Mouse (Mus musculus) neural tube, embryonic 13.5 days (tissue): ENCODE measurements around the gene Zfp292. TPM values are rescaled to one million over a fixed set of nuclear protein-coding genes. Genes with fewer than 3 reads are reported as not detected.

ENCODE experiments used
- ATAC-seq: fragments of 200-750 bp; cut with Nextera tagmentation; 2 replicates; pipeline ENCODE4 v1.8.0; 2017; ENCODE audit warnings: low read depth, mild to moderate bottlenecking, moderate TSS enrichment, moderate library complexity
- H3K27ac ChIP-seq: fragments of 300-500 bp; sonication (generic); replicated peaks from 2 replicates; pipeline ENCODE4 v1.5.1; 2015; ENCODE audit warnings: moderate library complexity, mild to moderate bottlenecking, inconsistent platforms
- H3K27me3 ChIP-seq: fragments of 300-500 bp; sonication (generic); 2 replicates; pipeline ENCODE4 v1.6.1; 2015; ENCODE audit warnings: mild to moderate bottlenecking, inconsistent platforms
- H3K36me3 ChIP-seq: fragments of 300-500 bp; sonication (generic); 2 replicates; pipeline ENCODE4 v1.6.1; 2015; ENCODE audit warnings: mild to moderate bottlenecking, inconsistent platforms
- H3K4me1 ChIP-seq: fragments of 300-500 bp; sonication (generic); replicated peaks from 2 replicates; pipeline ENCODE4 v1.6.1; 2015; ENCODE audit warnings: inconsistent platforms
- H3K4me2 ChIP-seq: fragments of 300-500 bp; sonication (generic); 2 replicates; pipeline ENCODE4 v1.6.1; 2015; ENCODE audit warnings: inconsistent platforms, mild to moderate bottlenecking, moderate library complexity
- H3K4me3 ChIP-seq: fragments of 300-500 bp; sonication (generic); 2 replicates; pipeline ENCODE4 v1.5.1; 2015; ENCODE audit warnings: mild to moderate bottlenecking, inconsistent platforms
- H3K9ac ChIP-seq: fragments of 300-500 bp; sonication (generic); 2 replicates; pipeline ENCODE4 v1.6.1; 2015; ENCODE audit warnings: moderate library complexity, mild to moderate bottlenecking, inconsistent platforms
- H3K9me3 ChIP-seq: fragments of 300-500 bp; sonication (generic); 2 replicates; pipeline ENCODE4 v1.6.1; 2016; ENCODE audit warnings: inconsistent platforms
- whole genome bisulfite sequencing: fragments of 180-500 bp; shearing (Covaris S2); methylation state at CpG from one replicate; pipeline ENCODE4 v1.1.7; 2015; 5-methylcytosine and 5-hydroxymethylcytosine counted together
- polyA plus RNA-seq: library from polyadenylated mRNA; unstranded; fragments of >200 nt; fragmentation: Nextera tagmentation; extraction: Ambion mirVana; gene quantifications from 2 replicates; pipeline ENCODE4 v1.2.1, GENCODE M21; 2015

Gene Zfp292
- polyA plus RNA-seq, 1 experiment from 2014 or later: 29.0 TPM

- 0 out of 2 replicates have a peak, but pooled peaks have one; percentile 52 for ATAC-seq
- Histone ChIP-seq H3K36me3 (peaks cover 9% of the 10 kb centered on the region), H3K9me3 (no peaks in the 10 kb centered on the region), H3K27ac (no peak overlapping the region), H3K27me3 (no peaks in the 10 kb centered on the region), H3K4me1 (peaks cover 20% of the 10 kb centered on the region), H3K4me3 (no peak overlapping the region), H3K9ac (no peak overlapping the region), H3K4me2 (no peak overlapping the region)
- WGBS: 89% methylated on average over 3 of the region's 3 CpGs
Observed at GRCm38 (mm10) chr4:34842826-34843225, 39.9 kb downstream of the Zfp292 start.

DNA sequence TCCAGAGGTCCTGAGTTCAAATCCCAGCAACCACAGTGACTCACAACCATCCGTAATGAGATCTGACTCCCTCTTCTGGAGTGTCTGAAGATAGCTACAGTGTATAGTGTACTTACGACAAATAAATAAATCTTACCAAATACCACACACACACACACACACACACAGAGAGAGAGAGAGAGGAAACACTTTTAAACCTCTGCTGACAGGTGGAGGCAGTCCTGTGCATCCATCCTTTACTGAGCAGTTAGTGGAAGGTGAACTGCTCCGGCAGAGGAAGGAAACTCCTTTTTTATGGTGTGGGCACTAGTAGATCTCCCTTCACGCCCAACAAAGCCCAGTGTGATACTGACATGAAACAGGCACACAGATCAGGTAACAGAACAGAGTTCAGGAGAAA lies 51.3 kb downstream of the Zfp292 start:
- H3K4me3 ChIP-seq: no peak overlapping the region
- WGBS: 87% methylated on average over 4 of the region's 4 CpGs
- H3K36me3 ChIP-seq: peaks cover 31% of the 10 kb centered on the region
- H3K9ac ChIP-seq: no peak overlapping the region
- H3K4me2 ChIP-seq: no peak overlapping the region
- ATAC-seq: no peak
- no peaks in the 10 kb centered on the region for H3K27me3 ChIP-seq
- no peaks in the 10 kb centered on the region for H3K4me1 ChIP-seq
- H3K9me3 ChIP-seq: no peaks in the 10 kb centered on the region
- H3K27ac ChIP-seq: no peak overlapping the region

DNA sequence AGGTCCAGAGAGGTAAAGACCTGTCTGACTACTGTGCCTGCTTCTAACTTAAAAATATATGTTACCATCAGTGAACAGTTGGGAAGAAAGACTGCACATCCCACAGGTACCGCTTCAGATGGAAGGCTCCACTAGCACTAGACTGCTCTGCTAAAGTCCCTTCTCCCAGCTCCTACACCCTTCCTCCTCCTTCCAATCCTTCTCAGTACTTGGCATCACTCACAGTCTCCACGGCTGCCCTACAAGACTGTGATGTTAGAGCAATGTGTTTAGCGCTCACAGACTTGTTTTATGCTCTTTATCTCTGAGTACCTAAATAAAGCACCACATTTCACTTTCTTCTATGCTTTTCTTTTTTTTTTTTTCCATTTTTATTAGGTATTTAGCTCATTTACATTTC lies 53.3 kb downstream of the Zfp292 start:
- H3K27ac ChIP-seq: no peak overlapping the region
- ATAC-seq: no peak
- no peak overlapping the region for H3K4me2 ChIP-seq
- H3K9me3 ChIP-seq: no peaks in the 10 kb centered on the region
- no peaks in the 10 kb centered on the region for H3K4me1 ChIP-seq
- WGBS: 93% methylated on average over 3 of the region's 3 CpGs
- no peak overlapping the region for H3K9ac ChIP-seq
- no peak overlapping the region for H3K4me3 ChIP-seq
- H3K36me3 ChIP-seq: peaks cover 17% of the 10 kb centered on the region
- no peaks in the 10 kb centered on the region for H3K27me3 ChIP-seq

- Histone ChIP-seq H3K36me3 (peaks cover 12% of the 10 kb centered on the region), H3K4me2 (no peak overlapping the region), H3K9me3 (no peaks in the 10 kb centered on the region), H3K9ac (no peak overlapping the region), H3K4me1 (no peaks in the 10 kb centered on the region), H3K4me3 (no peak overlapping the region), H3K27me3 (no peaks in the 10 kb centered on the region), H3K27ac (no peak overlapping the region)
- WGBS: 96% methylated on average over 1 of the region's 1 CpGs
- no peak for ATAC-seq
Observed at GRCm38 (mm10) chr4:34823901-34824300, 58.9 kb downstream of the Zfp292 start.

DNA sequence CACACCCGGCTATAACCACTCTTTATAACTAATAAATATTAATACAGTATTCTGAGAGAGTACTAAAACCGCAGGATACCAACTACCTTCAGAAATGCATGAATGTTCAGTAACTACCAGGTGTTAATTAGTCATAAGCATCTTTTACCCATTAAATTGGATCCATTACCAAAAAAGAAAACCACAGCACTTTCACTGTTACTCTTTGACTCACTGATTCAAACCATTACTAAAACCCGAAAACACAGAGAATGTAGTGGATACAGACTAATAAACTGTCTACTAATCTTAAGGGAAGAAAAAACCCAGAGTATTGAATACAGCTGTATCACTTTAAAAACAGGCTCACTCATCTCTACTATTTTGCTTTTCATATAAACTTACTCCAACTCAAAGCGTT lies 62.9 kb downstream of the Zfp292 start:
- no peak overlapping the region for H3K4me3 ChIP-seq
- H3K36me3 ChIP-seq: peaks cover 44% of the 10 kb centered on the region
- H3K27me3 ChIP-seq: no peaks in the 10 kb centered on the region
- H3K9me3 ChIP-seq: no peaks in the 10 kb centered on the region
- H3K9ac ChIP-seq: no peak overlapping the region
- H3K4me2 ChIP-seq: no peak overlapping the region
- 88% methylated on average over 4 of the region's 4 CpGs for WGBS
- no peak for ATAC-seq
- no peak overlapping the region for H3K27ac ChIP-seq
- no peaks in the 10 kb centered on the region for H3K4me1 ChIP-seq

- H3K4me1 ChIP-seq: peaks cover 13% of the 10 kb centered on the region
- no peak overlapping the region for H3K4me2 ChIP-seq
- H3K9me3 ChIP-seq: no peaks in the 10 kb centered on the region
- no peak overlapping the region for H3K4me3 ChIP-seq
- ATAC-seq: peak; percentile 87
- no peak overlapping the region for H3K27ac ChIP-seq
- H3K27me3 ChIP-seq: no peaks in the 10 kb centered on the region
- H3K9ac ChIP-seq: no peak overlapping the region
- 80% methylated on average over 14 of the region's 14 CpGs for WGBS
- H3K36me3 ChIP-seq: peaks cover 20% of the 10 kb centered on the region
Observed at GRCm38 (mm10) chr4:34801166-34802034, 81.4 kb downstream of the Zfp292 start.

DNA sequence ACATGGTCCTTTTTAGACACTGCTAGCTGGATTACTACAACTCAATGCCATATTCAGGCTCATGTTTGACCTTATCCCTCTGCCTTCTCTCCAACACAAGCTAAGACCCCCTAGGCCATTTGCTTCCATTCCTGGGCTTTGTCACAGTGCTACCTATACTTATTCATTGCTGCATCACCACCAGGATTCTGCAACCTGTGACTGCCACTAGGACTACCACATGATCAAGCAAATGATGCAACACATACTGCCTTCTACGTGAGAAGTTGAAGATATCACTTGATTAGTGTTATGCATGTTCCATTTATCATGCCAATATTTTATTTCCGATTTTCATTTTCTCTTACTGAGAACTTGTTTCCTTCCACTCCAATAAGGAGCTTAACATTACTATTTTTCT lies 84.8 kb downstream of the Zfp292 start:
- 89% methylated on average over 2 of the region's 2 CpGs for WGBS
- no peak overlapping the region for H3K4me2 ChIP-seq
- no peak overlapping the region for H3K27ac ChIP-seq
- H3K27me3 ChIP-seq: no peaks in the 10 kb centered on the region
- no peaks in the 10 kb centered on the region for H3K36me3 ChIP-seq
- H3K9me3 ChIP-seq: no peaks in the 10 kb centered on the region
- H3K9ac ChIP-seq: no peak overlapping the region
- no peak overlapping the region for H3K4me3 ChIP-seq
- no peak for ATAC-seq
- peaks cover 16% of the 10 kb centered on the region for H3K4me1 ChIP-seq

GRCm38 (mm10) chr4:34797294-34797983 lies 85.3 kb downstream of the Zfp292 start:
- Histone ChIP-seq H3K9ac (no peak overlapping the region), H3K36me3 (no peaks in the 10 kb centered on the region), H3K9me3 (no peaks in the 10 kb centered on the region), H3K4me2 (no peak overlapping the region), H3K27me3 (no peaks in the 10 kb centered on the region), H3K4me3 (no peak overlapping the region), H3K4me1 (peaks cover 16% of the 10 kb centered on the region), H3K27ac (no peak overlapping the region)
- ATAC-seq: no peak
- WGBS: 87% methylated on average over 8 of the region's 8 CpGs

DNA sequence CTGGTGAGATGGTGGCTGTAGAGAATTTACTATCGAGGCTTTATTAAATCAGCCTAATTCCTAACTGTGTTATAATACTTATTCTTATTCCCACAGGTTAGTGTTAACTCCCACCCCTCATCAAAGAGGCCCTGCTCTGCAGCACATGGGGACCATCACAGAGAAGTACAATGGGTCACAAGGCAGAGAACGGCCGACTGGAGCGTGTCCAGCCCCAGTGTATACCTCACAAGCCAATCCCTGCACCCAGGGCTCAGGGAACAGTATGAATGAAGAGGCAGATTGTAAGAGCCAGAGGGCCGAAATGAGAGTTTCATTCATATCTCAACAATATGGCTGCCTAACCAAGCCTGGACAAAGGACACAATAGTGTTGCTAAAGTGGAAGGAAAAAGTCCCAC lies 86.5 kb downstream of the Zfp292 start:
- H3K36me3 ChIP-seq: no peaks in the 10 kb centered on the region
- no peak overlapping the region for H3K4me3 ChIP-seq
- no peaks in the 10 kb centered on the region for H3K27me3 ChIP-seq
- 67% methylated on average over 5 of the region's 5 CpGs for WGBS
- H3K4me1 ChIP-seq: peaks cover 7% of the 10 kb centered on the region
- no peak overlapping the region for H3K9ac ChIP-seq
- ATAC-seq: peak; percentile 48; the same call in 1 of the 2 replicates
- H3K4me2 ChIP-seq: no peak overlapping the region
- no peaks in the 10 kb centered on the region for H3K9me3 ChIP-seq
- no peak overlapping the region for H3K27ac ChIP-seq

DNA sequence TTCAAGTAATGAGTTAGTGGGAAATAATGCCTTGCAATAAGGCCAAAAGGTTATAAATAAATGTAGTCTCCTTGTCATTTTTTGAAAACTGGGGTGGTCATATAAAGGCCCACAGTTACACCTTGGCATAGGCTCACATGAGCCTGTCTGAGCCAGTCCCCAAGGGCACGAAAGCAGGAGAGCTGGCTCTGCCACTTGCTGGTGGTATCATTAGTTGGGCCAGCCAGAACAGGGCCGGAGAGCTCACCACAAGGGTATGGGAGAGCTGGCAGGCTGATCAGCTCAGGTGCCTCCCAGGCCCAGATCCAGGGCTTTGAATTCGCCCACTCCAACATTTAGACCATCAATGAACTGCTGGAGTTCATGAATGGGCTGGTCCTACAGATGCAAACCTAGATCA lies 96.3 kb downstream of the Zfp292 start:
- Histone ChIP-seq H3K27me3 (no peaks in the 10 kb centered on the region), H3K36me3 (no peaks in the 10 kb centered on the region), H3K4me3 (no peak overlapping the region), H3K4me1 (no peaks in the 10 kb centered on the region), H3K9me3 (no peaks in the 10 kb centered on the region), H3K4me2 (no peak overlapping the region), H3K9ac (no peak overlapping the region), H3K27ac (no peak overlapping the region)
- WGBS: 88% methylated on average over 3 of the region's 3 CpGs
- no peak for ATAC-seq

DNA sequence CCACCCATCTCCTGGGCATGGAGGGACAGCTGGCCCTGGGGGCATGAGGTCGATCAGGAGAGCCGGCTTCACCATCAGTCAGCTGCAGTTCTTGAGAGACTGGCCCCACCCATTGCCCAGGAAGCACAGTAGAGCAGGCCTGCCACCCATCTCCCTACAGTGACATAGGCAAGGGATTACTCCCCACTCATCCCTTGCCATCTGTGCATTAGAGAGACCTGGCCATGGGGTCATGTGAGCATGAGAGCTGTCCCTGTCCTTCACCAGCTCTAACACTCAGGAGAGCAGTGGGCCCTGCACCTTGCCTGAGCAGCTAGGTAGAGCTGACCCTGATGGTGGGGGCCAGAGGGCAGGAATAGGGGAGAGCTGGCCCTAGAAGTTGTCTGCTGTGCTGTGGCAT lies 97.1 kb downstream of the Zfp292 start:
- no peak for ATAC-seq
- Histone ChIP-seq H3K9me3 (no peaks in the 10 kb centered on the region), H3K4me2 (no peak overlapping the region), H3K36me3 (no peaks in the 10 kb centered on the region), H3K9ac (no peak overlapping the region), H3K27me3 (no peaks in the 10 kb centered on the region), H3K4me3 (no peak overlapping the region), H3K4me1 (no peaks in the 10 kb centered on the region), H3K27ac (no peak overlapping the region)
- WGBS: 70% methylated on average over 2 of the region's 2 CpGs

DNA sequence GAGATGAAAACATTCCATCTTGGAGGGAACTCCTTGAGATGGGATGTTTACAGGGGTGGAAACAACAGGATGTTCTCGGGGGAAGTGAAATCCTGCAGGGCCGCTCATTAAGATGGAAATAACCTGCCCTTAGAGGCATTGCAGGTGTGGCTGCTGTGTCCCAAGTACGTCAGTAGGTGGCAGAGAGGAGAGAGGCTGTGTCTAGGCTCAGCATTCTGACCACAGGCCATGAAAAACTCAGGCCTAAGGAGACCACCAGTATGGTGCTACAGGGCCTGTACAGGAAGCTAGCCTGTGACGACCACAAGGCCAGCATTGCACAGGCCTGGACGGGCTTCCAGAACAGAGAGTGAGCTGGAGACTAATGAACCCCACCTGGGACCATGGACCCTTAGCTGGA lies 97.9 kb downstream of the Zfp292 start:
- WGBS: 53% methylated on average over 5 of the region's 5 CpGs
- no peak for ATAC-seq
- no peak overlapping the region for H3K27ac ChIP-seq

More for the DNA sequence above, 97.9 kb downstream of the Zfp292 start:
- Histone ChIP-seq H3K36me3 (no peaks in the 10 kb centered on the region), H3K4me3 (no peak overlapping the region), H3K9ac (no peak overlapping the region), H3K4me2 (no peak overlapping the region), H3K4me1 (no peaks in the 10 kb centered on the region), H3K9me3 (no peaks in the 10 kb centered on the region), H3K27me3 (no peaks in the 10 kb centered on the region)
